Mouse (Mus musculus) testis, adult 2 months (tissue): ENCODE data around the gene Rsph9.

Experiments
- CTCF ChIP-seq: fragments of 200-500 bp; IDR thresholded peaks from 2 replicates; pipeline ENCODE4 v1.5.1; 2012; ENCODE audit warnings: low read depth, mild to moderate bottlenecking, inconsistent platforms, low read length, moderate library complexity; ENCODE audit not compliant: control insufficient read depth, insufficient read depth, insufficient replicate concordance
- POLR2A ChIP-seq: fragments of 200-500 bp; IDR thresholded peaks from 2 replicates; pipeline ENCODE4 v1.6.1; 2012; ENCODE audit warnings: low read depth, mild to moderate bottlenecking, inconsistent platforms, low read length, moderate library complexity; ENCODE audit not compliant: control insufficient read depth

DNA sequence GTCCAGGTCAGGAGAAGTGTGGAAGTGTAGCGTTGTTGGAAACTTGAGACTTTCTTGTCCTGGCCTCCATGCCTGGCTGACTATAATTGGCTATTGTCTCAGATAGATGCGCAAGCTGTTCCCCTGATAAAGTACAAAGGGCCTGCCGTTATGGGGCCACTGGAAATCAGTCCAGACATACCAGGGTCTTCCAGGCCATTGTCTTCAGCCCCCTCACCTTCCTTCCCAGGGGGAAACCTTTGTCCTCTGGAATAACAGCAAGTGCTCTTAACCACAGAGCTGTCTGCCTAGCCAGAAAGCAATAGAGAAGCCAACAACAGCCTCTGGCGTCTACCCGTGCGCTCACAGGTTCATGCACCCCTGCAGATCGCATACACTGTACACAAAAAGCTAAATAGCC is 63.6 kb downstream of the Rsph9 start:
- TF ChIP-seq POLR2A (no peak), CTCF (no peak)
